10 mouse cellular contexts compared by ENCODE assay signal in genomic region chr17:73303217-73303616, GRCm38 (mm10).
DNase-seq lines count a peak whose midpoint lies in the region; ATAC-seq and TF ChIP-seq lines count a peak whose summit lies in the region.
"Had no signal": no experiment of that assay in that cellular context is flagged by ENCODE, and none has a peak within 500 bp of the region (broad histone marks: within the 10 kb centered on the region; RNA-seq: fewer than 3 reads in every experiment).

No protein-coding gene starts in this region.

- H3K9ac ChIP-seq in liver, embryonic 12.5 days, result no peak overlapping the region
- H3K9ac ChIP-seq in intestine, postnatal 0 days (ENCODE audit: low read depth, low read length), result no peak overlapping the region
- H3K9ac ChIP-seq: embryonic facial prominence, embryonic 12.5 days had no signal

- H3K27me3 ChIP-seq in liver, embryonic 12.5 days (replicated peaks), result peaks cover 27% of the 10 kb centered on the region
- peaks cover 34% of the 10 kb centered on the region for H3K27me3 ChIP-seq in intestine, postnatal 0 days (replicated peaks; ENCODE audit: control insufficient read depth, insufficient read depth, low read length)

- no peaks in the 10 kb centered on the region for H3K9me3 ChIP-seq in liver, embryonic 12.5 days (replicated peaks)
- H3K9me3 ChIP-seq in intestine, postnatal 0 days (ENCODE audit: control insufficient read depth), result no peaks in the 10 kb centered on the region
- H3K9me3 ChIP-seq: embryonic facial prominence, embryonic 12.5 days; megakaryocyte, embryonic 14.5 days had no signal

- intact Hi-C loops in left cerebral cortex, postnatal 4 days (cut with DNase I), result loop anchor here (2.0 kb wide), 1 partner anchor 580 kb away; no protein-coding TSS in a partner anchor

- WGBS in liver, embryonic 12.5 days (ENCODE audit: insufficient replicate concordance), result 20% methylated on average over 5 of the region's 5 CpGs
- 22% methylated on average over 5 of the region's 5 CpGs for WGBS in intestine, postnatal 0 days

- no peak overlapping the region for H3K4me2 ChIP-seq in liver, embryonic 12.5 days
- H3K4me2 ChIP-seq in intestine, postnatal 0 days (replicated peaks; ENCODE audit: low read depth), result no peak overlapping the region
- H3K4me2 ChIP-seq: embryonic facial prominence, embryonic 12.5 days had no signal

- no peak overlapping the region for H3K27ac ChIP-seq in liver, embryonic 12.5 days
- H3K27ac ChIP-seq in intestine, postnatal 0 days (ENCODE audit: low read depth, low read length), result no peak overlapping the region
- H3K27ac ChIP-seq: embryonic facial prominence, embryonic 12.5 days had no signal

- ATAC-seq in liver, embryonic 12.5 days, result no peak
- no peak for ATAC-seq in intestine, postnatal 0 days

- no peaks in the 10 kb centered on the region for H3K36me3 ChIP-seq in liver, embryonic 12.5 days
- H3K36me3 ChIP-seq in intestine, postnatal 0 days (ENCODE audit: control insufficient read depth, insufficient read depth), result no peaks in the 10 kb centered on the region
- H3K36me3 ChIP-seq: embryonic facial prominence, embryonic 12.5 days had no signal

- peak; percentile 61 for DNase-seq in liver
- DNase-seq in c-Kit-positive CD71-positive TER-119-negative erythroid progenitor cells, embryonic 14.5 days (ENCODE audit: low read depth), result peak; percentile 42
- peak; percentile 83 for DNase-seq in forelimb bud, embryonic 11.5 days (ENCODE audit: low read depth, low spot score)
- DNase-seq in left cerebral cortex, postnatal 4 days, result peak; percentile 78
- DNase-seq in neural tube, embryonic 10.5 days (ENCODE audit: extremely low spot score, low spot score), result peak; percentile 72
- peak; percentile 45 for DNase-seq in testis, postnatal 14 days (ENCODE audit: low spot score)

- peak; percentile 87 for TF ChIP-seq CTCF in intestine, postnatal 0 days (IDR thresholded peaks at IDR 0.05; ENCODE audit: low read depth)

- H3K4me3 ChIP-seq in liver, embryonic 12.5 days, result no peak overlapping the region
- no peak overlapping the region for H3K4me3 ChIP-seq in intestine, postnatal 0 days (ENCODE audit: low read depth, low read length)
- H3K4me3 ChIP-seq: embryonic facial prominence, embryonic 12.5 days; megakaryocyte, embryonic 14.5 days had no signal

- H3K4me1 ChIP-seq in liver, embryonic 12.5 days, result no peaks in the 10 kb centered on the region
- H3K4me1 ChIP-seq in intestine, postnatal 0 days (replicated peaks; ENCODE audit: control insufficient read depth, insufficient read depth, low read length), result no peaks in the 10 kb centered on the region
- H3K4me1 ChIP-seq: embryonic facial prominence, embryonic 12.5 days had no signal
